Mouse (Mus musculus): ENCODE measurements around the gene Olfr992. TPM values are rescaled to one million over a fixed set of nuclear protein-coding genes. Genes with fewer than 3 reads are reported as not detected.

Olfr992 gene
- total RNA-seq (2023): not detected

GRCm38 (mm10) chr2:85409369-85409768, at the start of gene Olfr992:
Olfr992 (minus strand) TSS chr2:85409469.

GRCm38 (mm10) chr2:85443539-85443938, 34.3 kb upstream of the Olfr992 start, which contains the start of gene Olfr995:
Olfr995 (minus strand) TSS chr2:85443639.

GRCm38 (mm10) chr2:85436351-85436750, 27.1 kb upstream of the Olfr992 start, which contains the start of gene Olfr994:
Olfr994 (minus strand) TSS chr2:85436451.

GRCm38 (mm10) chr2:85414777-85415176, 5.5 kb upstream of the Olfr992 start, which contains the start of gene Olfr993:
Olfr993 (minus strand) TSS chr2:85414877.

GRCm38 (mm10) chr2:85363127-85363526, 46.1 kb downstream of the Olfr992 start, which contains the start of gene Olfr988:
Olfr988 (minus strand) TSS chr2:85363227.

Other genes starting within 250 kb of the Olfr992 start
- gene Lrrc55, start 212.3 kb downstream of the Olfr992 start, total RNA-seq (2023): not detected
- gene Olfr987, start 70.2 kb downstream of the Olfr992 start, total RNA-seq (2023): not detected
- gene Olfr988, start 46.2 kb downstream of the Olfr992 start, total RNA-seq (2023): not detected
- gene Olfr993, start 5.4 kb upstream of the Olfr992 start, total RNA-seq (2023): not detected
- not detected for gene Olfr994, start 27.0 kb upstream of the Olfr992 start, total RNA-seq (2023)
- gene Olfr995, start 34.2 kb upstream of the Olfr992 start, total RNA-seq (2023): not detected
- not detected for gene 4833423E24Rik, start 109.6 kb upstream of the Olfr992 start, total RNA-seq (2023)
- not detected for gene Olfr996, start 169.7 kb upstream of the Olfr992 start, total RNA-seq (2023)
- not detected for gene Olfr998, start 179.5 kb upstream of the Olfr992 start, total RNA-seq (2023)
- gene Olfr1000, start 202.4 kb upstream of the Olfr992 start, total RNA-seq (2023): not detected
- gene Olfr1002, start 241.2 kb upstream of the Olfr992 start, total RNA-seq (2023): not detected